Mouse (Mus musculus) cerebellum, postnatal 14 days (tissue): ENCODE data around the gene Map2.

ENCODE experiments used
- DNase-seq, 2 experiments: peaks; one replicate each; pipeline ENCODE4 v3.0.0; 2021; ENCODE audit warnings: mixed read lengths in 2 of 2

Gene Map2

DNA sequence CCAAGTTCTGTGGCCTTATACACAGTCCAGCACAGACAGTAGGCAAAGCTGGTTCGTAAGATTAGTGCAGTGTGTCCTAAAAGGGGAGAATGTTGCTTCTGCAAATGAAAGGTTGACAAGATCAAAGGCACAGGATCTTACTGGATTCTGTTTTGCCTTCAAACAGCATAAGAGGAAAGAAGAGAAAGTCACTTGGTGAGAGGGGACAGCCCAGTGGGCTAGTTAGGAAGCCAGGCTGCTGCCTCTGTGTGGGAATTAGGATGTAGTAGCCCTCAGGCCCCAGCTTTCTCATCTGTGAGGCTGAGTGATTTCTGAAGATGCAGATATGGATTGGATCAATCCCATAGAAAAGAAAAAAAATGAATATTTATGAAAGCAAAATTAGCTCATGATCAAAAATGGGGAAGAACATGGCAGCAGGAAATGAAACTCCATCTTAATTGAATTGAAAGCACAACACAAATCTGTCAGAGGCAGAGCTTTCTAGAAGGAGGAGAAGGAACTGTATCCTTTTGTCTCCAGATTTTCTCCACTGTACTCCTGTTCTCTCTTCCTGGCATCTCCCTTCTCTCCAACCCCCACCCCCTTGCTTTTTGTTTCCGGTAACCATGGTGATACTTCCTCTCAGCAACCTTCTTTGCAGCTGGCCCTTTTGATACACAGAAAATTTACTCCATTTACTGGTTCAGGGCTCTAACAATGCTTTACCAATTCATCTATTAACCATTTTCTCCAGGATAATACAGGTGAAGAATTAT, 145.5 kb downstream of the Map2 start:
- DNase-seq: peak in 1 of 2 experiments; percentile 36

DNA sequence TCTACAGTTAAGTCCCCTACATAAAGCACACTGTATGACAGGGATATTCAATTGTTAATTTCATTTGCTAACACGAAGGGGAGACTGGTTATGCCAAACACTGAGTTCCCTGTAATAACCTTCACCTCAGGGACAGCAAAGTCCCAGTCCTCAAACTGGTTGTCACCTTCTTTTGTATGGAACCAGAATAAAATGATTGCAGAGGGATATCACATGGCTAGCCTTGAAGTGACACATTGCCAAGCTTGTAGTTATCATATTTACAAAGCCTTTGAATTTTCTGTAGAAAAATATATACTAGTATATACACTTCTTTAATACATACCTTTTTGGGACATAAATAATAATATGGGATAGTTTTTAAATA, 146.0 kb downstream of the Map2 start:
- DNase-seq: peak in 1 of 2 experiments; percentile 35

DNA sequence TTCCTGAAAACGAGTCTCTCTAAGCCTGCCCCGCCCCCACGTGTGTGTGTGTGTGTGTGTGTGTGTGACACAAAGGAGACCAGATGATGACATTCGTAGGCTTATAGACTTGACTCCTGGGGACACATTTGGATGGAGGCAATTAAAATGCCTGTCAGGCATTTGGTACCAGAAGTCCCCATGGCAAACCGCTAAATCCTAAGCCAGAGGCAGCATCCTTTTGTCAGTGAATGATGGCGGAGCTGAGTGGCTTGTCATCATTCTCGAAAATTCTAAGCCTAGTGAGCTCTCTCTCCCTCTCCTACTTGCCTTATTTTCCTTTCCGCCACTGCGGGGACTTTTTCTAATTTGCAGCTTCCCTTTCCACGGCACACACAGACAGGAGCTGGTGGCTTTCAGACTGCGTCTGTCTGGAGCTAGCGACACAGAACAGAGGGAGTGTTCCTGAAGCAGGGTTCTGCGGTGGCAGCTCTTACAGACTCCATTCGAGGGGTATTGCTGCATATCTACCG, 146.6 kb downstream of the Map2 start:
- peak; percentile 83 for DNase-seq

DNA sequence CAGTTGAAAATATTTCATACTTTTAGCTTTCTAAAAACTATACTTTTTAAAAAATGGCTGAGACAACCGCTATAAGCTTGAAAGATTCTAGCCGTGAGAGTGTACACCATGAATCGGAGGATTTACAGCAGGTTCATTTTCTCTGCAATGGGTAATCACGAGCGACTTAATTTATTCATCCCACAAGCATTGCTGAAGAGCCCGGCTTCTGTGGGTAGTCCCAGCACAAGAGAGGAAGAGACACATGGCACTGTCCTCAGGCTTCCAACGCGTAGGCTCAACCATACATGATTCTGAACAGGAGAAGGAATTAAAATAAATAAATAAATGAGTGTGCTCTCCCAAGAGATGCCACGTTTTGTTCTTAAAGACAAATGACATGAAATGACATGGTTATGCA, 148.4 kb downstream of the Map2 start:
- DNase-seq: peak; percentile 64 to 70

DNA sequence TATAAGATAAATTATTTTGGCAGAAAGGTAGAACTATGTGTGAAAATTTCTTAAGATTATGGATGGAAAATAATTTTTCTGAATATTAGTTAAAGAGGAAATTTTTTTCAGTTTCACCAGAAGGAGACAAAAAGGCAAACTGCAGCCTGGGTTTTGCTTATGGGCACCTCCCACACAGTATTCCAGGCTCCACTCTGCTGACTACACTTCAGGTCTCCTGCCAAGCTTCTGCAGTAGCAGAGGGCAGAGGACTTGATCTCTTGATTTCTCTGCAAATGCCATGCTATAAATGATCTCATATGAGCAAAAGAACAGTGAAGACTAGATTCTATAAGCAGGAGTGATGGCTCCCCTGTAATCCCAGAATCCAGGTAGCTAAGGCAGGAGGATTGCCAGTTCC, 149.9 kb downstream of the Map2 start:
- DNase-seq: peak in 1 of 2 experiments; percentile 58

DNA sequence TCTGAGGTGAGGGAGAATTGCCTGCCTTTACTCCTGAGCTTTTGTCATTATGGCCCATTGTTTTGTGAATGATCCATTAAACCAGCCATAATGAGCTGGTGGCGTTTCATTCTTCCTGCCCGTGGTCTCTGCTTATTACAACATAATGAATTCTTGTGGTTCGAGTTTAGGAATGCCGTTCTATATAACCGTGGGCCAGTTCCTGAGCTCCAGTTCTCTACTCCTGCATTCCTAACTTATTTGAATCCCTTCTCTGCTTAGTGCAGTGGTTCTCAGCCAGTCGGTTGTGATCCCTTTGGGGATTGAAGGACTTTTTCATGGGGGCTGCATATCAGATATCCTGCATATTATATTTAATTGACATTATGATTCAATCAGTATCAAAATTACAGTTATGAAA, 153.9 kb downstream of the Map2 start:
- DNase-seq: no peak

DNA sequence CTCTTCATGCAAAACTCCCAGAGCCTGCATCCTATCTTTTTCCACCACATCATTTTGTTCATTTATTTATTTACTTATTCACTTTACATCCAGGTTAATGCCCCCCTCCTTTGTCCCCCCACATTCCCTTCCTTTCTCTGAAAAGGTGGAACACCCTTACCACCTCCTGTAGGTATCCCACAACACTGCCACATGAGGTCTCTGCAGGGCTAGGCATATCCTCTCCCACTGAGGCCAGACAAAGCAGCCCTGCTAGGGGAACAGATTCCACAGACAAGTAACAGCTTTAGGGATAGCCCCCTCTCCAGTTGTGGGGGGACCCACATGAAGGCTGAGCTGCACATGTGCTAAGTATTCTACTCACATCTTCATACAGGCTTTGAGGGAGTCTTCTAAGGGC, 154.5 kb downstream of the Map2 start:
- DNase-seq: no peak

DNA sequence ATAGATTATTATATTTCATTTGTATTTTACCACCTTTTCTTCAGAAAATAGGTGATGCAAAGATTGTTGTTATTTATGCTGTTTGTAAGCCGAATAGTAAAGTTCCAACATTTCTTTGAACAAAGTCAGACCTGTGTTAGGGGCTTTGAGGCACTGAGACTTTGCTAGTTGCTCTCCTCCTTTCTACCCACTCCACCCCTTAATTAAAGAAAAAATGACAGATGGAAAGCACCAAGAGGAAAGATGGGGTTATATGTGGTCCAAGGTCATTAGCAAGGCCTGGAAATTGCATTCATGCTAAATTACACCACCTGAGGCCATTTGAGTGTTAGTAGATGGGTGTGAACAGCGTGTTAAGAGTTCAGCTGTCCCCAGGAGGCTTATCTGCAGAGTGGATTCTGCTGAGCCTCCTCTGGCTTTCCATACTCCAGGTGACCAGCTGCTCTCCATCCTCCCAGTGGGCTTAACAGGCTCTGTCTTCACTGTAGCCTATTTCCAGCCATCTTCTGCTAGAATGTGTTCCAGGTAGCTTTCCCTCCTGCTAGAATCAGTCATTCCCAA, 160.7 kb downstream of the Map2 start:
- DNase-seq: no peak

DNA sequence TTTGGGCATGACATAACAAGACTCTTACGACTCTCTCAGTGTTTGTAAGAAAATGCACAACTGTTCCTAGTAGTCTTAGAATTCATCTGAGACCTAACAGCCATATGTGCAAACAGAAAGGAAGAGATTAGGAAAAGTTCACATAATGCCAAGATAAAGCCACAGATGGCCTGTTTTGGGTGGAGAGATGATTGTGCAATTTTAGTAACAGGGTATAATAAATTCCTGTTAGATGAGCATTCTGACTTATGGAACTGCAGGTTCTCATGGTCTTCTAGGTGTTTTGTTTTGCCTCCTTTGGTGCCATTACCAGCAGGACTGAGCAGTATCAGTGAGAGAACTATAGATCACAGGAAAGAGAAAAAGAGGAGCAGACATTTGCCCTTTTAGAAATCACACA, 164.1 kb downstream of the Map2 start:
- DNase-seq: no peak

DNA sequence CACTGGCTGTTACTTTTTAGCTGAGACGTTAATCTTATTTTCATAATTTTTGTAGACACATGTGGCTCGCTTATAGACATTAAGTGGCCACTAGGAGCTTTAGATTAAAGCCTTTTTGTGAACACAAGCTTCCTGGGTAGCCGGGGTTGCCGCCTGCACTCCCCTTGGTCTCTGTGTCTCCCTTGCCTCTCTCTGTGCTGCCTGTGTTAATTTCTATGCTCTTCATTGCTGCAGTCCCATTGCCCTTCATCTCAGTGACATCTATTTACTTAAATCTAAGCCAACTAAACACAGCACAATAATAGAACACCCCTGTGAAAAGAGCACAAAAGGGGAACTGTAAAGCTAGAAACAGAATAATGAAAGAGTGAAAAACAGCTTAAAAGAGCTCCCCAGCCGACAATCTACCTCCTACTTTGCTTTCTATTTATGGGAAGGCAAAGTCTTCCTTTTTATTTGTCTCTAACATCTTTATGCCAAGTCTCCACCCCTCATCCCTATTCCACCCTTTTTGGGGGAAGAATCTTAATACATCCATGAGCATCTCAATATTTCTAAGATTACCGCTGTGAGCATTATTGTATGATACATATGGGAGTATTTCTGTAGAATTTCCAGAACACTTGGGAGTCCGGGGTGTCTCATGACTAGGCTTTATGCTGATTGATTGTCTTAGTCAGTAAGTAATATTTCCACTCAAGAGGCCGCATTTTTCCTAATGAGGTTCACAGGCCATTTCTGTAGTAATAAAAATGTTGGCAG, 173.5 kb downstream of the Map2 start:
- DNase-seq: no peak

DNA sequence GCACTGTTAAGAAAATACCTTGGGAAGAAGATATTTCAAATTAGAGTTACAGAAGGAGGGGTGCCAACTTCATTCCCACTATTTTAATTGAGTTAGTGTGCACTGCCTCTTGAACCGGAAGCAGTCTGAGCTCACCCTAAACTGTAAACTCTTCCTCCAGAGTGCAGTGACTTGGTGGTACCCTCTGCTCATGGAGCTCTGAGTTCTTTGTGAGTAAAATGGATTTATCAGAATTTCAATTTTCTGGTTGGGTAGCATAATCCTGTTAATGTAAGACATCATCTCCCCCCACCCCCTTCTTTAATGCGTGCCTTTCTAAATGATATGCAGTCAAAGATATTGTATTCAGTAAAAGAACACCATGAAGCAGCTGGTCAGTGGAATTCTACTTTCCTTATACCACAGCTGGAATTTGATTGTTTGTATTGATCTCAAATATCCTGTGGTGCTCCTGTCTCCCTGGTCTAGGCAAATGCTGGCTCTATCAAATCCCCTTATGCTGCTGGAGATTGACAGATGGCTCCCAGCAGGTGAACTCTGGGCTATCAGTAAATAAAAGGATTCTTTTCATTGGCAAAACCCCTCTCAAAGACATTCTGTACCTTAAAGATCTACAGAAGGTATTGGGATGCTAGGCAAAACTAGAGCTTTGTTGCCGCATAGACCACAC, 174.2 kb downstream of the Map2 start:
- DNase-seq: peak; percentile 20 to 65

DNA sequence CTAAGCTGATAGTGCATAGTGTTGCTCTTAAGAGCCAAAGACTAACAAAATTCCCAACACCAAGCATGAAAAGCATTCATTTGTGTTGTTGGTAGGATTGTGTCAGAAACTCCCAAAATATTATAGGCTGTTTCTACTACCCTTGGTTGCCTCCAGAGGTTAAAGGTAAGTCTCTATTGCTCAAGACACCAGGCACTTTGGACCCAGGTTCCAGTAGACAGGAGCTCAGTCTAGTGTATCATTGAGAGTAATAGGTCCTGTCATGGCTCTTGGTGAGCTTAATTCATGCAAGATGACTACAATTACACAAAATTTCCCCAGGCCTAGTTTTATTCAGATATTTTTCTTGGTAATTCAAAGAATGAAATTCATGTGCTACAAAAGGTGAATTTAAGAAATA, 176.3 kb downstream of the Map2 start:
- no peak for DNase-seq

DNA sequence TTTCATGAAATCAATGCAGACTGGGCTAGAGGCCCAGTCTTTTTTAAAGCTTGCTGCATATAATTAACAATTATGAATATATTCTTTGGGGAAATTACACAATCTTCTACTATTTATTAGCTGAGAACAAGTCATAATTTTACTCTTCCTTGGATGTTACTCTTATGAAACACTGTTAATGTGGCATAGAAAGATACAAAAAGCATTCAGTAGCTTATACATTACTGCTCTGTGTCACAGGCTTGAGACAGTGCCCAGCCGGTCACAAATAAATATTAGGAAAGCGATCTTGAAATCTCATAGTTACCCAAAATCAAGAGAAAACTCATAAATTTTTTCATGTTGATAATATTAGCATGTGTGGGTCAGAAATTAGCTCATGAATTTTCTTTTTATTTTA, 186.7 kb downstream of the Map2 start:
- no peak for DNase-seq

DNA sequence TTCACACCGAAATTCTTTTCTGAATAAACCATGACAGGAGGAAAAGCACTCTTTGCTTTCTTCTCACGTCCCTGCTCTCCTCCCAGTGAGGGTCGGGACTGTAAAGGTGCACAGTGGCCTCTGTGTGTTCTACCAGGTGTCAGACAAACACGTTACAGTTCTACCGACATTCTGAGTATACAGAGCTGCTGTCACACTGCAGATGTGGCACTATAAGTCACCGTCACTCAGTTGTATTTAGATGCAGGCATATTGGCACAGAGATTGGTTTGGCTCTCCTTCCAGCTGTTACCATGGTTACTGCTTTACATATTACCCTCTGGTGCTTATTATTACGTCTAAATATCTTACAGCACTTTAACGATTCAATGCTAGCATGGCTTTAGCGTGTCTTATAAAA, 188.2 kb downstream of the Map2 start:
- no peak for DNase-seq

DNA sequence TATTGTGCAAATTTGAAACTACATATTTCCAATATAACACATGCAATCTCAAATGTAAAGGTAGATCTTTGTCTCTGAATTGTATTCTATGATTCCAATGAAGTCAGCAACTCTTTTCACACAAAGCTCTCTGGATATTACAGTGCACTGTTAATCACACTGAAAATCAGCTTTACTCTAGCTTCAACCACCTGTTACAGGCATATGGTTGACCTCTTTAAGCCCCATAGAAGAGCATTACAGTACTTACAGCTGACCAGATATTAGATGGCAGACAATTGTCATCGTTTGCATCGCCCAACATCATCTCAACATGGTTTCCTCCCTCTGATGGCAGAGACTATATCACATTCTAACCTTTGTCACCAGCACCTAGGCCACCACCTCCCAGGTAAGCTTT, 189.3 kb downstream of the Map2 start:
- DNase-seq: no peak

DNA sequence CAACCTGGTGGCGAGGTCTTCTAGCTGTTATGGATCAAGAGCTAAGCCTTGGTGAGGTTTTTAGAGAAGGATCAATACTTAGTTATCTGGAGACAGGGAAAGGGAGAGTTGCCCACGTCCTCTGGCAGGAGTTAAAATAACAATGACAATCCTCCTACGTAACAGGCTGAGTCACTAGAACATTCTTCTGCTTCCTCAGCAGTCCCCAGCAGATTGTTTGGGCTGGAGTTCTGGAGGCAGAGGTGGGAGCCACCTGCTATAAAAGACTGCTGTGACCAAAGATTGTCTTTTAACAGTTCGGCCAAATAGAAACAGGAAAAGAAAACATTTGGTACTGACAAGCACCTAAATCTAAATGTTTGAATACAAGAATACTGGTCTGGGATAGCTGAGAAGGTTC, 190.5 kb downstream of the Map2 start:
- no peak for DNase-seq

DNA sequence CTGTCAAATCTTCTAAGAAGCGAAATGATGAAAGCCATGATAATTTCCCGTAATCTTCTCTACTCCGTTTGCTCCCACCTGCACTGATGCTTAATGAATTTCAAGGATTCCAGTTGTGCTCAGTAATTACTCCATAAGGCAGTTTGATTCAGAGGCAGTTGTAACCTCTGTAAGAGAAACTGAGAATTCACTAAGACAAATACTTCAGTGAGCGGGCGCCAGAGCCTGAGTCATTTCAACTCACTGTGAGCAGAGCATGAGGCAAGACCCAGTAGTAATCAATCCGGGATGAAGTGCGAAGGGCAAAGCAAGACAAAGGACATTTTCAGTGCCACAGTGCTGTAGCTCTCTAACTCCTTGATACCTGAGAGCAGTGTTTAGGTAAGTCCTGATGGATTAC, 194.4 kb downstream of the Map2 start:
- no peak for DNase-seq

DNA sequence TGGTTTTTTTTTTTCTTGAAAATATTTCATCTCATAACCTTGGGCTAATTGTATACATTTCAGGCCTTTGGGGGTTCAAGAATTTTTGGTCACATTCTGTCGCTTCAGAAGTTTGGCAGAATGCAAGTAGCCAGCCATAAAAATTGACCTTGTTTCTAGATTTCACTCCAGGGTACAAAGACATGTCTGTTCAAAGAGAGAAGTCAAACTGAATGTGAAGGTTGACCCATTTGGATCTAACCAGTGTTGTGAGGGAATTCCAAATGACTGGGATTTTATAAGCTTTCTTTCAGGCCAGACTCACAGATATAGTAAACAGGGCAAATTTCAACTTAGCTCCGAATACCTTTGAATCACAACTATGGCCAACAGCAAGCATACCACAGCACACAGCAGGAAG, 196.3 kb downstream of the Map2 start:
- DNase-seq: no peak

DNA sequence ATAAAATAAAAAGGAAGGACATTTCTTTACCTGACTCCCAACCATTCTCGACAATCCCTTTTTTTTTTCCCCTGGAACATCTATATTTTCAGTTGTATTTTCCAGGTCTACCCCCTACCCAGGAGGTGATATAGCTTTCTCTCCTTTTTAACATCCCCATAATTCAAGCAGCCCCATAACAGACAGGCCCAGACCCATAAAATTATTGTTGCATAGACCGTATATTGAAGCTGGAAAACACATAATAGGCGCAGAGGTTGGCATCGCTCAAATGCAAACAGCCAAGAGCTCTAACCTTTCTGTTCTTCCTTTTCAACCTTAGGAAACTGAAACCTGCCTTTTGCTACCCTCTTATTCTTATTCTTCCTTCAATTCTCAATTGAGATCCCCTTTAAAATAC, 211.2 kb downstream of the Map2 start:
- DNase-seq: no peak

DNA sequence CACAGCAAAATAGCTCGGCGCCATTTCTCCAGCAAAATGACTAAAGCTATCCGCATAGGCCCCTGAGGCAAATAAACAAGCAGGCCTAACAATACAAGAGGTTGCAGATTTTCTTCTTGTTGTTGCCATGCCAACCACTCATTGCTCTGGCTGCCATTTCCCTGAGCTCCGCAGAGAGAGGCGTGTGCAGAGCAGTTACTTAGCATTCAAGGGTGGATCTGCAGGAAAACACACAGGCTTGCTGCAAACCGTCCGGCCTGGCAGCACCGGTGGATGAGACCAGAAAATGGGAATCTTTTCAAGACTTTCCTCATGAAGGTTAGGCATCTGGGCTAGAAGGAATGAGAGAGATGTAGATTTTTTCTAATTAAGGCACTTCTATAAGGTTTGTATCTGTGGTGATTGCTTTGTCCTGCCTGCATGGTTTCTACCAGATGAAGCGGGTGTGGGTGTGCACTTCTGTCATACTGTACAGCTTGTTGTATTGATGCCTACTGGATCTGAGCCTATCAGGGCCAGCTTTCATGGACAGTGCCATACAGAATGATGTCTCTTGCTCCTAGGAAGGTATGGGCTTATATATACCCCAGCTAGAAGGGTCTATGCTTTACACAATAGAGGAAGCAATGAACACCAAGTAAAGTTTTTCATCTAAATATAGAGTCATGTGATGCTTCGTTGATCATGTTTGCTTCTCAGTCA, 211.8 kb downstream of the Map2 start:
- DNase-seq: peak; percentile 40 to 57

DNA sequence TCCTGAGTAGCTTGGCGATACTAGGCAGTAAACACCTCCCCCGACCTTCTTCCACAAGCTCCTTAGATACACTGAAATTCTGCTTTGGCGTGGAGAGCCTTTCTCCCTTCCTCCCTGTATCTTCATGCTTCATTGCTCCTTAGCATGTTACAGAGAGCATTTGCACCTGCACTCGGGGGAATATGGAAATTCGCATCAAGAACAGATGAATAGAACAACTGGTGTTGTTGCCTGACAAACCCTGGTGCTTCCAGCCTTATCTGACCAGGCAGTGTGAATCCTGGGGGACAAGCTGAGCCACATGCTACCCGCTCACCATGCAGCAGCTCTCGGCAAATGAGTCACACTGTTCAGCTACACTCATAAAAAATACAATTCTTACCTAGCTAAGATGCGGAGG, 213.5 kb downstream of the Map2 start:
- peak; percentile 20 to 43 for DNase-seq

DNA sequence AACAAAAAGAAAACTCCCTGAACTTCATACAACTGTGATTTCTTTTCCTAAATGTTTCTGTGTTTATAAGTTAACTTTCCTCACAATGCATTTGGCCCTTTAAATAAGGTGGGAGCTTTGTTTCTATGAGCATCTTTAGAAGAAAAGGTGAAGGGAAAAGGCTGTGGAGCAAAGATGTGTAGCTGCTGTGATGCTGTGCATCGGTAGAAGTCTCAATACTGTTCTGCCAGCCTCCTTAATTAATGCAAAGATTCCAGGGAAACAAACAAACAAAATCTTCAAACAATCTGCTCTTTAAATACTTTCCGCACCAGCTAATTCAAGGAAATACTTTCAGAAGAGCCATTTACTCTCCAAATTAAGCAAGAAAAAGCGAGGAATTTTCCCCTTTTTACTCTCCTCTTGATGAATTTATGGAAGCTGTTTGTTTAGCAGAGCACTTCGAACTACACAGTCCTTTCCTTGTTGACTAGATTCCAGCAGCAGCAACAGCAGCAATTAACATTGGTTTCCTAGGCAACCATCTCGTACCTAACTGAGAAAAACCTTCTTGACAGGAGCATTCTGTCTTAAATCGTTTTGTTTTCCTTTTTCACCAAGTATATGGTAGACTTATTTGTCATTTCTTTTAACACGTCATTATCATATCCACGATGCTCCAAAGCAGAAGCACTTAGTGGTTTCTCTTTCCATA, 220.0 kb downstream of the Map2 start:
- DNase-seq: no peak
